Mouse (Mus musculus): Measurements from ENCODE around the gene Akap8l. TPM values are rescaled to one million over a fixed set of nuclear protein-coding genes. Genes with fewer than 3 reads are reported as not detected.

The Akap8l gene
- polyA plus RNA-seq, 1 experiment: 71.5 TPM

- H3K4me3 ChIP-seq (ENCODE audit: insufficient read depth, low read depth, low read length): no peak overlapping the region
- peaks cover 12% of the 10 kb centered on the region for H3K4me1 ChIP-seq (ENCODE audit: control insufficient read depth, insufficient read depth, low read length)
- DNase-seq: no peak
- no peak overlapping the region for H3K27ac ChIP-seq (ENCODE audit: insufficient read depth, low read depth, low read length)
- H3K27me3 ChIP-seq (replicated peaks; ENCODE audit: control insufficient read depth, insufficient read depth, low read length): no peaks in the 10 kb centered on the region
- WGBS: 95% methylated on average over 6 of the region's 6 CpGs
- TF ChIP-seq CTCF (conservative IDR thresholded peaks at IDR 0.05; ENCODE audit: insufficient read depth, insufficient read length, low read depth, low read length) (no peak), POLR2A (IDR thresholded peaks at IDR 0.05; ENCODE audit: low read depth, low read length) (no peak)
- H3K36me3 ChIP-seq (ENCODE audit: control insufficient read depth, insufficient read depth, low read length): peaks cover 8% of the 10 kb centered on the region; the same call in 1 of the 2 replicates
These were observed 8.5 kb upstream of the Akap8l start for GRCm38 (mm10) chr17:32358943-32359340.

- no peak for TF ChIP-seq CTCF (conservative IDR thresholded peaks at IDR 0.05; ENCODE audit: insufficient read depth, insufficient read length, low read depth, low read length)
- no peak for TF ChIP-seq POLR2A (IDR thresholded peaks at IDR 0.05; ENCODE audit: low read depth, low read length)
- Histone ChIP-seq H3K36me3 (ENCODE audit: control insufficient read depth, insufficient read depth, low read length) (peaks cover 8% of the 10 kb centered on the region; the same call in 1 of the 2 replicates), H3K27ac (ENCODE audit: insufficient read depth, low read depth, low read length) (no peak overlapping the region), H3K27me3 (replicated peaks; ENCODE audit: control insufficient read depth, insufficient read depth, low read length) (no peaks in the 10 kb centered on the region), H3K4me1 (ENCODE audit: control insufficient read depth, insufficient read depth, low read length) (peaks cover 14% of the 10 kb centered on the region), H3K4me3 (ENCODE audit: insufficient read depth, low read depth, low read length) (no peak overlapping the region)
- no peak for DNase-seq
- WGBS: 95% methylated on average over 7 of the region's 7 CpGs
These were observed 8.0 kb upstream of the Akap8l start for GRCm38 (mm10) chr17:32358192-32358942.

GRCm38 (mm10) chr17:32356766-32357760 is 6.7 kb upstream of the Akap8l start:
- no peak for DNase-seq
- TF ChIP-seq CTCF (conservative IDR thresholded peaks at IDR 0.05; ENCODE audit: insufficient read depth, insufficient read length, low read depth, low read length): no peak
- no peak for TF ChIP-seq POLR2A (IDR thresholded peaks at IDR 0.05; ENCODE audit: low read depth, low read length)
- H3K36me3 ChIP-seq (ENCODE audit: control insufficient read depth, insufficient read depth, low read length): peaks cover 8% of the 10 kb centered on the region; the same call in 1 of the 2 replicates
- no peak overlapping the region for H3K4me3 ChIP-seq (ENCODE audit: insufficient read depth, low read depth, low read length)
- no peak overlapping the region for H3K27ac ChIP-seq (ENCODE audit: insufficient read depth, low read depth, low read length)
- 85% methylated on average over 24 of the region's 24 CpGs for WGBS
- H3K4me1 ChIP-seq (ENCODE audit: control insufficient read depth, insufficient read depth, low read length): peaks cover 8% of the 10 kb centered on the region
- H3K27me3 ChIP-seq (replicated peaks; ENCODE audit: control insufficient read depth, insufficient read depth, low read length): no peaks in the 10 kb centered on the region

- peaks cover 8% of the 10 kb centered on the region for H3K4me1 ChIP-seq (ENCODE audit: control insufficient read depth, insufficient read depth, low read length)
- H3K27me3 ChIP-seq (replicated peaks; ENCODE audit: control insufficient read depth, insufficient read depth, low read length): no peaks in the 10 kb centered on the region
- no peak overlapping the region for H3K27ac ChIP-seq (ENCODE audit: insufficient read depth, low read depth, low read length)
- no peak for DNase-seq
- 87% methylated on average over 9 of the region's 9 CpGs for WGBS
- H3K36me3 ChIP-seq (ENCODE audit: control insufficient read depth, insufficient read depth, low read length): peaks cover 8% of the 10 kb centered on the region; the same call in 1 of the 2 replicates
- no peak overlapping the region for H3K4me3 ChIP-seq (ENCODE audit: insufficient read depth, low read depth, low read length)
- TF ChIP-seq POLR2A (IDR thresholded peaks at IDR 0.05; ENCODE audit: low read depth, low read length): no peak
These were observed 5.9 kb upstream of the Akap8l start for GRCm38 (mm10) chr17:32356281-32356680.

GRCm38 (mm10) chr17:32355031-32355430 is 4.6 kb upstream of the Akap8l start:
- Histone ChIP-seq H3K4me1 (ENCODE audit: control insufficient read depth, insufficient read depth, low read length) (peaks cover 8% of the 10 kb centered on the region), H3K4me3 (ENCODE audit: insufficient read depth, low read depth, low read length) (no peak overlapping the region), H3K36me3 (ENCODE audit: control insufficient read depth, insufficient read depth, low read length) (peaks cover 8% of the 10 kb centered on the region; the same call in 1 of the 2 replicates), H3K27me3 (replicated peaks; ENCODE audit: control insufficient read depth, insufficient read depth, low read length) (no peaks in the 10 kb centered on the region), H3K27ac (ENCODE audit: insufficient read depth, low read depth, low read length) (no peak overlapping the region)
- TF ChIP-seq CTCF (conservative IDR thresholded peaks at IDR 0.05; ENCODE audit: insufficient read depth, insufficient read length, low read depth, low read length): no peak
- no peak for TF ChIP-seq POLR2A (IDR thresholded peaks at IDR 0.05; ENCODE audit: low read depth, low read length)
- DNase-seq: no peak
- 95% methylated on average over 6 of the region's 6 CpGs for WGBS

- Histone ChIP-seq H3K36me3 (ENCODE audit: control insufficient read depth, insufficient read depth, low read length) (peaks cover 8% of the 10 kb centered on the region; the same call in 1 of the 2 replicates), H3K4me3 (ENCODE audit: insufficient read depth, low read depth, low read length) (no peak overlapping the region), H3K4me1 (ENCODE audit: control insufficient read depth, insufficient read depth, low read length) (peaks cover 10% of the 10 kb centered on the region), H3K27me3 (replicated peaks; ENCODE audit: control insufficient read depth, insufficient read depth, low read length) (no peaks in the 10 kb centered on the region), H3K27ac (ENCODE audit: insufficient read depth, low read depth, low read length) (peak overlapping the region; percentile 31)
- DNase-seq: no peak
- TF ChIP-seq CTCF (conservative IDR thresholded peaks at IDR 0.05; ENCODE audit: insufficient read depth, insufficient read length, low read depth, low read length) (no peak), POLR2A (IDR thresholded peaks at IDR 0.05; ENCODE audit: low read depth, low read length) (no peak)
- 47% methylated on average over 5 of the region's 5 CpGs for WGBS
These were observed 3.8 kb upstream of the Akap8l start for GRCm38 (mm10) chr17:32354211-32354610.
